Mouse (Mus musculus): ENCODE results near the gene Cdk9. TPM values are rescaled to one million over a fixed set of nuclear protein-coding genes. Genes with fewer than 3 reads are reported as not detected.

Gene Cdk9
- polyA plus RNA-seq, 1 experiment: 260 TPM

DNA sequence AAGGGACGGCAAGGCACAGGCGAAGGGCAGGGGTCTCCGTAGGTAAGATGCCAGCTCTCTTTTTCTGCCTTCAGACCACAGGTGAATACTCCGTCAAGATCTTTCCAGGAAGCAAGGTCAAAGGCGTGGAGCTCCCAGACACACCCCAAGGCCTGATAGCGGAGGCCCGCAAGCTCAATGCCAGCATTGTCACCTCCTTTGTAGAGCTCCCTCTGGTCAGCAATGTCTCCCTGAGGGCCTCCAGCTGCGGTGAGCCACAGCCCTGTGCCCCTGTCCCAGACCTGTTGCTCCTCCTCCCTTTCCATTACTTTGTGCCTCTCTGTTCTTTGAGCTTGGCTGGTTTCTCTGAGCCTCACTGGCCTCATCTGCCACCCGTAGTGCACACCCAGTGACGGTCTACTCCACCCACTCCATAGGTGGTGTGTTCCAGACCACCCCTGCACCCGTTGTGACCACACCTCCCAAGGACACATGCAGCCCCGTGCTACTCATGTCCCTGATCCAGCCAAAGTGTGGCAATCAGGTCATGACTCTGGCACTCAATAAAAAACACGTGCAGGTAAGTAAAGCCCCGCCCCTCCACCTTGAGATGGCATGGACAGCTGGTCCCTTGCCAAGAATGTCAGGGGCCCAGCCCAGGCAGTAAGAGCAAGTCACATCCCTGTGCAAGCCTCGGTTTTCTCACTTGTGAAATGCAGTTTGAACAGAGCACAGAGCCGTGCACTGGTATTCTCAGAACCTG is 39.5 kb downstream of the Cdk9 start:
- no peaks in the 10 kb centered on the region for H3K4me1 ChIP-seq (ENCODE audit: control insufficient read depth, insufficient read depth, low read length)
- TF ChIP-seq CTCF (IDR thresholded peaks at IDR 0.05; ENCODE audit: extremely low read depth, insufficient read depth, low read length) (no peak), POLR2A (IDR thresholded peaks at IDR 0.05; ENCODE audit: extremely low read depth, insufficient read depth, low read length) (no peak)
- H3K4me3 ChIP-seq (ENCODE audit: insufficient read depth, low read length): no peak overlapping the region
- H3K27ac ChIP-seq (ENCODE audit: insufficient read depth, low read length): no peak overlapping the region

GRCm38 (mm10) chr2:32671907-32672595 is 40.8 kb downstream of the Cdk9 start:
- Histone ChIP-seq H3K4me1 (ENCODE audit: control insufficient read depth, insufficient read depth, low read length) (no peaks in the 10 kb centered on the region), H3K4me3 (ENCODE audit: insufficient read depth, low read length) (no peak overlapping the region), H3K27ac (ENCODE audit: insufficient read depth, low read length) (no peak overlapping the region)
- TF ChIP-seq POLR2A (IDR thresholded peaks at IDR 0.05; ENCODE audit: extremely low read depth, insufficient read depth, low read length): no peak

- Histone ChIP-seq H3K4me3 (ENCODE audit: insufficient read depth, low read length) (no peak overlapping the region), H3K4me1 (ENCODE audit: control insufficient read depth, insufficient read depth, low read length) (no peaks in the 10 kb centered on the region)
- TF ChIP-seq POLR2A (IDR thresholded peaks at IDR 0.05; ENCODE audit: extremely low read depth, insufficient read depth, low read length): no peak
- no peak for TF ChIP-seq CTCF (IDR thresholded peaks at IDR 0.05; ENCODE audit: extremely low read depth, insufficient read depth, low read length)
Measured at GRCm38 (mm10) chr2:32671147-32671546, 41.7 kb downstream of the Cdk9 start.

GRCm38 (mm10) chr2:32669876-32670275 is 43.0 kb downstream of the Cdk9 start:
- no peak for TF ChIP-seq CTCF (IDR thresholded peaks at IDR 0.05; ENCODE audit: extremely low read depth, insufficient read depth, low read length)
- no peak for TF ChIP-seq POLR2A (IDR thresholded peaks at IDR 0.05; ENCODE audit: extremely low read depth, insufficient read depth, low read length)
- no peaks in the 10 kb centered on the region for H3K4me1 ChIP-seq (ENCODE audit: control insufficient read depth, insufficient read depth, low read length)
- H3K4me3 ChIP-seq (ENCODE audit: insufficient read depth, low read length): no peak overlapping the region
- no peak overlapping the region for H3K27ac ChIP-seq (ENCODE audit: insufficient read depth, low read length)

More at GRCm38 (mm10) chr2:32671147-32671546, 41.7 kb downstream of the Cdk9 start:
- H3K27ac ChIP-seq (ENCODE audit: insufficient read depth, low read length): no peak overlapping the region

- H3K4me3 ChIP-seq (ENCODE audit: insufficient read depth, low read length): no peak overlapping the region
- no peaks in the 10 kb centered on the region for H3K4me1 ChIP-seq (ENCODE audit: control insufficient read depth, insufficient read depth, low read length)
- no peak overlapping the region for H3K27ac ChIP-seq (ENCODE audit: insufficient read depth, low read length)
- no peak for TF ChIP-seq POLR2A (IDR thresholded peaks at IDR 0.05; ENCODE audit: extremely low read depth, insufficient read depth, low read length)
Measured at GRCm38 (mm10) chr2:32668176-32668575, 44.7 kb downstream of the Cdk9 start.

DNA sequence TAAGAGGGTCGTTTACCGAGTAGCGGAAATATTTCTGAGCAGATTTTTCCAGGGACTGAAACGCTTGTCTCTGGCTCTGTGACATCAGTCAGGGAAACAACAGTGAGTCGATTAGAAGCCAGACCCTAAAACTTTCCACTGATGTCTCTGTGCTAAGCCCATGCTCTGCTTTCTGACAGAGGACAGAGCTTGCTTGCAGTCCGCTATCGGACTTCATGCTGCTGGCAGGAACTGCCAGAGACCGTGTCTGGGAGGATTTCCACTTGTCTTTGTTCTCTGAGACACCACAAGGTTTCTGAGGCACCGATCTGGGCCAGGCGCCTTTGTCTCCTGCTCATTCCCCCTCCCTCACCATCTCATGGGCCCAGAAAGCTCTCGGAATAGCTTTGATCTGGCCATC is 45.1 kb downstream of the Cdk9 start:
- Histone ChIP-seq H3K4me1 (ENCODE audit: control insufficient read depth, insufficient read depth, low read length) (no peaks in the 10 kb centered on the region), H3K4me3 (ENCODE audit: insufficient read depth, low read length) (no peak overlapping the region), H3K27ac (ENCODE audit: insufficient read depth, low read length) (no peak overlapping the region)
- TF ChIP-seq POLR2A (IDR thresholded peaks at IDR 0.05; ENCODE audit: extremely low read depth, insufficient read depth, low read length): no peak
- TF ChIP-seq CTCF (IDR thresholded peaks at IDR 0.05; ENCODE audit: extremely low read depth, insufficient read depth, low read length): no peak

DNA sequence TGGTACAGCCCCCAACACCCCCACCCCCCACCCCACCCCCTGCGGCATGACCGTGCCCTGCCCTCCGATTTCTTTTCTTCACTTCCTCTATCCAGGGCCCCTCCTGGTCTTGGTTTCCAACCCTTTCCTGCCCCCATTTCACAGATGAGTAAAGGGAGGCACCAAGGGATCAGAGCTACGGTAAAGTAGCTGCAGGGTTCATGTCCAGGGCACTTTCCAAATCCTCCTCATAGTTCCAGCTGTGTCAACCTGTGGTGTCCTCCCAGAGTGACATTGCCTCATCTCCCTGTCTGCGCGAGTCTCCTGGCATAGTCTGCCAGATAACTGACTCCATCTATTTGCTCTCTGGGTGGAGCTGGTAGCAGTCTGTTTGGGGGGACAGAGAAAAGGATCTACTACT is 47.0 kb downstream of the Cdk9 start:
- Histone ChIP-seq H3K27ac (ENCODE audit: insufficient read depth, low read length) (no peak overlapping the region), H3K4me1 (ENCODE audit: control insufficient read depth, insufficient read depth, low read length) (no peaks in the 10 kb centered on the region), H3K4me3 (ENCODE audit: insufficient read depth, low read length) (no peak overlapping the region)
- TF ChIP-seq POLR2A (IDR thresholded peaks at IDR 0.05; ENCODE audit: extremely low read depth, insufficient read depth, low read length): no peak
- TF ChIP-seq CTCF (IDR thresholded peaks at IDR 0.05; ENCODE audit: extremely low read depth, insufficient read depth, low read length): no peak

DNA sequence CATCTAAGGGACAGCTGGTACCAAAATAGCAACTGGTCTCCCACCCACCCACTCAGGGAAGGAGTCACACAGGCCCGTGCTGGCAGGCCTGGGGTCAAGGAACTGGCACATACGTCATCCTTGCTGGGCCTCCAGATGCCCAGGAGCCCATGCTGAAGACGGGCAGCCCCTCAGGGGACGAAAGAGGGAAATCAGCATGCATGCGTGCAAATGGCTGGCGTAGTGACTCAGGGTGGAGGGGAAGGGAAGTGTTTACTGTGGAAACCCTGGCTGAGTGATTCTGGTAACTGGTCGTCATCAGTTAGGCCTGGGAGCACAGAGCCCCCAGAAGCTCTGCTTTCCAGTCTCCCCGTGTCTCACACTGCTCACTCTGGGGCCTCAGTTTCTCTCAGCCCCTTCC is 47.5 kb downstream of the Cdk9 start:
- H3K4me3 ChIP-seq (ENCODE audit: insufficient read depth, low read length): no peak overlapping the region
- no peaks in the 10 kb centered on the region for H3K4me1 ChIP-seq (ENCODE audit: control insufficient read depth, insufficient read depth, low read length)
- H3K27ac ChIP-seq (ENCODE audit: insufficient read depth, low read length): no peak overlapping the region
- no peak for TF ChIP-seq CTCF (IDR thresholded peaks at IDR 0.05; ENCODE audit: extremely low read depth, insufficient read depth, low read length)
- TF ChIP-seq POLR2A (IDR thresholded peaks at IDR 0.05; ENCODE audit: extremely low read depth, insufficient read depth, low read length): no peak

DNA sequence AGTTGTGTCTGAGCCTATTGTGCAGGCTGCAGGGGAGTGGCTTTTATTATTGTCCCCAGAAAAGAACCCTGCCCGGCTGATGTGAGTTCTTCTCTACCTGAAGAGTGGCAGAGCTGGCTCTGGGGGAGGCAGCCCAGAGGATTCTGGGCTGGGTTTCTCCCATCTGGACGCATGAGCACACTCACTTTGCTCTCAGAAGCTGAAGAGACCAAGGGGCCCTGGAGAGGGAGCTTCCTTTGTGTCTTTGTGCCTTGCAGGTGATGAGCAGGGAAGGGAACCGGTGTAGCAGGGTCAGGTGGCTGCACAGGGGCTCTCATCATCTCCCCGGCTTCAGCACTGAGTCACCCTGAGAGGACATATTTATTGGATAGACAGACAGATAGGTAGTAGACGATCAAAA is 50.6 kb downstream of the Cdk9 start:
- no peak for TF ChIP-seq POLR2A (IDR thresholded peaks at IDR 0.05; ENCODE audit: extremely low read depth, insufficient read depth, low read length)
- TF ChIP-seq CTCF (IDR thresholded peaks at IDR 0.05; ENCODE audit: extremely low read depth, insufficient read depth, low read length): no peak
- Histone ChIP-seq H3K4me1 (ENCODE audit: control insufficient read depth, insufficient read depth, low read length) (no peaks in the 10 kb centered on the region), H3K4me3 (ENCODE audit: insufficient read depth, low read length) (no peak overlapping the region), H3K27ac (ENCODE audit: insufficient read depth, low read length) (0 out of 2 replicates have a peak overlapping the region, but pooled peaks have one; percentile 42)

GRCm38 (mm10) chr2:32661509-32662107 is 51.3 kb downstream of the Cdk9 start:
- Histone ChIP-seq H3K4me1 (ENCODE audit: control insufficient read depth, insufficient read depth, low read length) (no peaks in the 10 kb centered on the region), H3K27ac (ENCODE audit: insufficient read depth, low read length) (0 out of 2 replicates have a peak overlapping the region, but pooled peaks have one; percentile 42), H3K4me3 (ENCODE audit: insufficient read depth, low read length) (no peak overlapping the region)
- TF ChIP-seq CTCF (IDR thresholded peaks at IDR 0.05; ENCODE audit: extremely low read depth, insufficient read depth, low read length) (no peak), POLR2A (IDR thresholded peaks at IDR 0.05; ENCODE audit: extremely low read depth, insufficient read depth, low read length) (no peak)

Data from cortical plate, adult 2 months (tissue).